Mouse (Mus musculus) effector memory CD4-positive, alpha-beta T cell, adult 7 months (primary cell): ENCODE results near the gene Oxsr1. TPM values are rescaled to one million over a fixed set of nuclear protein-coding genes. Genes with fewer than 3 reads are reported as not detected.

ENCODE experiments used
- polyA plus RNA-seq: library from polyadenylated mRNA; unstranded; fragments of 100-300 nt; shearing (Covaris generic); gene quantifications from one replicate; pipeline ENCODE4 v1.2.1, GENCODE M21; 2017

Oxsr1 gene
- 37.2 TPM for polyA plus RNA-seq

GRCm38 (mm10) chr9:119322289-119323259, at the start of gene Oxsr1:
Oxsr1 (minus strand) TSS chr9:119322427.

GRCm38 (mm10) chr9:119365284-119365683, 43.1 kb upstream of the Oxsr1 start, which contains the start of gene Slc22a14:
Slc22a14 (minus strand) TSS chr9:119365553.

GRCm38 (mm10) chr9:119357331-119358057, 35.3 kb upstream of the Oxsr1 start, which contains the start of gene Xylb:
Xylb (plus strand) TSS chr9:119357381.

GRCm38 (mm10) chr9:119340909-119341816, 18.9 kb upstream of the Oxsr1 start, which contains the start of gene Myd88:
Myd88 (minus strand) TSS chr9:119341411.

GRCm38 (mm10) chr9:119339558-119340211, 17.5 kb upstream of the Oxsr1 start, which contains the start of gene Acaa1a:
Acaa1a (plus strand) TSS chr9:119339676.

GRCm38 (mm10) chr9:119208998-119209397, 113.2 kb downstream of the Oxsr1 start, which contains the start of gene Slc22a13:
Slc22a13 (minus strand) TSS chr9:119209098.

Other genes starting within 250 kb of the Oxsr1 start
- 4.6 TPM for gene Plcd1, start 228.9 kb downstream of the Oxsr1 start, polyA plus RNA-seq
- gene Dlec1, start 219.9 kb downstream of the Oxsr1 start, polyA plus RNA-seq, result 0.98 TPM
- 0.54 TPM for gene Acaa1b, start 165.3 kb downstream of the Oxsr1 start, polyA plus RNA-seq
- gene Gm47289, start 163.3 kb downstream of the Oxsr1 start, polyA plus RNA-seq, result not detected
- 0.63 TPM for gene Slc22a13, start 113.3 kb downstream of the Oxsr1 start, polyA plus RNA-seq
- gene Acaa1a, start 17.2 kb upstream of the Oxsr1 start, polyA plus RNA-seq, result 82.9 TPM
- gene Myd88, start 19.0 kb upstream of the Oxsr1 start, polyA plus RNA-seq, result 61.7 TPM
- not detected for gene Xylb, start 35.0 kb upstream of the Oxsr1 start, polyA plus RNA-seq
- gene Slc22a14, start 43.1 kb upstream of the Oxsr1 start, polyA plus RNA-seq, result not detected
- gene Acvr2b, start 79.7 kb upstream of the Oxsr1 start, polyA plus RNA-seq, result not detected
- gene Exog, start 122.5 kb upstream of the Oxsr1 start, polyA plus RNA-seq, result 2.7 TPM